Mouse (Mus musculus): ENCODE results near the gene Inppl1.

- TF ChIP-seq POLR2A (IDR thresholded peaks at IDR 0.05; ENCODE audit: control insufficient read depth, extremely low read depth, insufficient read depth, low read length, poor library complexity): no peak
- no peak for TF ChIP-seq CTCF (IDR thresholded peaks at IDR 0.05; ENCODE audit: borderline replicate concordance, control insufficient read depth, extremely low read depth, insufficient read depth, low read length, poor library complexity)
These were observed 6.6 kb downstream of the Inppl1 start for GRCm38 (mm10) chr7:101831437-101831836.
